Mouse (Mus musculus) CH12F3 (cell line): ENCODE data around the gene Rbm38.

ENCODE experiments used
- in situ Hi-C: fragments of 300-500 bp; cut with MboI; formaldehyde crosslinking; loops from 2 replicates; pipeline ENCODE4 v1.14.3; 2020; ENCODE audit warnings: low sequenced_read_pairs

The Rbm38 gene

GRCm38 (mm10) chr2:173010220-173010717, 10.0 kb upstream of the Rbm38 start:
- in situ Hi-C loops, result loop anchor here (25.0 kb wide), 1 partner anchor 1077 kb away; the partner anchor contains the start of gene Stx16

GRCm38 (mm10) chr2:173011440-173011839, 8.9 kb upstream of the Rbm38 start:
- in situ Hi-C loops, result loop anchor here (25.0 kb wide), 1 partner anchor 1076 kb away; the partner anchor contains the start of gene Stx16

- in situ Hi-C loops, result loop anchor here (25.0 kb wide), 1 partner anchor 1072 kb away; the partner anchor contains the start of gene Stx16
Measured at GRCm38 (mm10) chr2:173014741-173015287, 5.5 kb upstream of the Rbm38 start.

DNA sequence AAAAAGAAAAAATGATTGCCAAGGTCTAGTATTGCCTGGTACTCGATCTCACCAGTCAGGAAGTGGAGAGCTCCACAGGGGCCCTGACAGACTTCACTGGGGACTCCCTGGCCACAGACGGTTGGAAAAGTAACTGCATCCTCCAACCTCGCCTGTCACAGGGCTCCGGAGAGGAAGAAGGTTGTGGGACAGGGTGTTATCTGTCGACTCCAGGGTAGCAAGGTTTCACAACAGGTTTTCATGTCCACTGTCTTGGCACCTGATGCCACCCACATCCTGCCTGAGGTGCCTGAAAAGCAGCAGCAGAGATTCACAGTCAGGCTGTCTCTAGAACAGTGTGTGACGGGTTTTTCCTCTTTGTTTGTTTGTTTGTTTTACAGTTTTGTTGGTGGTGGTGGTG, 2.4 kb upstream of the Rbm38 start:
- in situ Hi-C loops, result loop anchor here (25.0 kb wide), 1 partner anchor 1069 kb away; the partner anchor contains the start of gene Stx16

GRCm38 (mm10) chr2:173018618-173019017, 1.7 kb upstream of the Rbm38 start:
- in situ Hi-C loops, result loop anchor here (25.0 kb wide), 1 partner anchor 1069 kb away; the partner anchor contains the start of gene Stx16

- in situ Hi-C loops, result loop anchor here (25.0 kb wide), 1 partner anchor 1068 kb away; the partner anchor contains the start of gene Stx16
Measured at GRCm38 (mm10) chr2:173019322-173019721, 976 bp upstream of the Rbm38 start.

GRCm38 (mm10) chr2:173019790-173020189, 508 bp upstream of the Rbm38 start:
- in situ Hi-C loops, result loop anchor here (25.0 kb wide), 1 partner anchor 1068 kb away; the partner anchor contains the start of gene Stx16

DNA sequence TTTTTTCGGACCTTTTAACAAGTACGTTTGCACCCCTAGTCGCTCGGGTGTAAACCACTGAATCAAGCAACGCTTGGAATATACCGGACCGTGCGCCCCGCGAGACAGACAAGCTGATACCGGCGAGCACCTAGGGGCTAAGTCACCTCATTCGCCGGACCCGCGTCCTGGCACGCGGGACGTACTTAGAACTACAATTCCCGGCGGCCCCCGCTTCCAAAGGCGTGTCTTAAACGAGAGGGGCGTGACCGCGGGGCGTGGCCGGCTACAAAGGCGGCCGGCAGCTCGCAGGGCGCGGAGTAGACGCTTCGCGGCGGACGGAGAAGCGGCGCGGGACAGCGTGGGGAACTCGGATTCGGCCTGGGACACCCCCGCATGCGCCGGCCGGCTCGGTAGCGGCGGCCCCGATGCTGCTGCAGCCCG, 1.3 kb downstream of the Rbm38 start:
- in situ Hi-C loops, result loop anchor here (25.0 kb wide), 1 partner anchor 1066 kb away; the partner anchor contains the start of gene Stx16

- in situ Hi-C loops, result loop anchor here (25.0 kb wide), 1 partner anchor 1065 kb away; the partner anchor contains the start of gene Stx16
Measured at GRCm38 (mm10) chr2:173022056-173022681, 1.9 kb downstream of the Rbm38 start.

- in situ Hi-C loops, result loop anchor here (25.0 kb wide), 1 partner anchor 1064 kb away; the partner anchor contains the start of gene Stx16
Measured at GRCm38 (mm10) chr2:173022813-173023212, 2.5 kb downstream of the Rbm38 start.

DNA sequence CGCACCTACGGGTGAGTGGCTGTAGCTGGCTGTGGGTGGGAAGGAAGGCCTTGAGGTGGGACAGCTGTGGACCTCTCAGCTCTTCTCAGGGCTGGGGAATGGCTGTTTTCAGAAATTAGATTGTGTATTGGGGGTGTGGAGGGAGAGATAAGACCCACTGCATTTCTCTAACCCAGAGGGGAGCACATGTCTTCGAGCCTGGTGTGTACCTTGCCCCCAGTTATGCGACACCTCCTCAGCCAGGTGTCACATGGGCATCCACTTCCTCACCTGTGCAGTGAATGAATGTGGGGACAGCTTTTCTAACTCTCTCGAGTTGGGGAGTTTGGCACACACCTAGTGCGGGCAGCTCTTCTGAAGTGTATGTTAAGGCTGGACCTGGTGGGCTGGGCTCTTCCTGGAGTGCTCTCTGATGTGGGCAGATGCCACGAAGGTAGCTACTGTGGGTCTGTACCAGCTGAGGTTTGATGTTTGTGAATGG, 3.1 kb downstream of the Rbm38 start:
- in situ Hi-C loops, result loop anchor here (25.0 kb wide), 1 partner anchor 1064 kb away; the partner anchor contains the start of gene Stx16

GRCm38 (mm10) chr2:173023966-173024365, 3.7 kb downstream of the Rbm38 start:
- in situ Hi-C loops, result loop anchor here (25.0 kb wide), 1 partner anchor 1063 kb away; the partner anchor contains the start of gene Stx16

GRCm38 (mm10) chr2:173024392-173024791, 4.1 kb downstream of the Rbm38 start:
- in situ Hi-C loops, result loop anchor here (25.0 kb wide), 1 partner anchor 1063 kb away; the partner anchor contains the start of gene Stx16

DNA sequence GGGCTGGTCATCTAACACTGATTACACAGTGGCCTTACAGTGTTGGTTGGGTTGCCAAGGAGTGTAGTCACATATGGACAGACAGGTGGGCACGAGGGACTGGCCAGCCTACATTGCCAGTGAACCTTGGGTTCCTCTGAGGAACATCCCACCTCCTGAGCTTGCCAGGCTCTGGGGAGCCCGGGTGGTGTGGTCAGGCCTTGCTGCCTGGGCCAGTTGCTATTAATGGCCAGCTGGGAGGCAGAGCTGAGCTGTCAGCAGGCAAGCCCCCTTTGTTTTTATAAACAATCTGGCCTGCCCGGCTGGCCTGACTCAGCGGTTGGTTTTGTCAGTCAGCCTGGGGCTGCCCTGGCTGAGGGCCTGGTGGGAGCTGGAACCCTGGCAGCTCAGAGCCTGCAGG, 4.6 kb downstream of the Rbm38 start:
- in situ Hi-C loops, result loop anchor here (25.0 kb wide), 1 partner anchor 1062 kb away; the partner anchor contains the start of gene Stx16

DNA sequence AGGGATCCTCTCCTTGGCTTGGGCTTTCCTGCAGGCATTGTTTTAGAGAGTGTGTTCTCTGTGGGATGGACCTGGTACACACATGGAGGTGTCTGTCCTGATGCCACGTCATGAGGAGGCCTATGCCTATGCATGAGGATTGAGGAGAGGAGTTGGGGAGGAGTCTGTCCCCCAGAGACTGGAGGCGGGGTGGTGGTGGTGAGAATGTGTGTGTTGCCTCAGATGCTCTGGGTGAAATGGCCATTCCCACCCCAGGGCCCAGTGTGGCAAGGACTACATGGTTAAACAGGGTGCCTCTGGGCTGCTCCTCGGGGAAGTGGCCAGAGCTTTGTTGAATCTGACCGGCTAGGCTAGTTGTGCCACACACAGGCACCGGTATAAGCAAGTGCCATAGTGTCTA, 6.0 kb downstream of the Rbm38 start:
- in situ Hi-C loops, result no loop called here

GRCm38 (mm10) chr2:173026688-173027131, 6.4 kb downstream of the Rbm38 start:
- in situ Hi-C loops, result no loop called here

- in situ Hi-C loops, result no loop called here
Measured at GRCm38 (mm10) chr2:173027169-173027823, 7.0 kb downstream of the Rbm38 start.

GRCm38 (mm10) chr2:173027824-173028495, 7.7 kb downstream of the Rbm38 start:
- in situ Hi-C loops, result no loop called here

DNA sequence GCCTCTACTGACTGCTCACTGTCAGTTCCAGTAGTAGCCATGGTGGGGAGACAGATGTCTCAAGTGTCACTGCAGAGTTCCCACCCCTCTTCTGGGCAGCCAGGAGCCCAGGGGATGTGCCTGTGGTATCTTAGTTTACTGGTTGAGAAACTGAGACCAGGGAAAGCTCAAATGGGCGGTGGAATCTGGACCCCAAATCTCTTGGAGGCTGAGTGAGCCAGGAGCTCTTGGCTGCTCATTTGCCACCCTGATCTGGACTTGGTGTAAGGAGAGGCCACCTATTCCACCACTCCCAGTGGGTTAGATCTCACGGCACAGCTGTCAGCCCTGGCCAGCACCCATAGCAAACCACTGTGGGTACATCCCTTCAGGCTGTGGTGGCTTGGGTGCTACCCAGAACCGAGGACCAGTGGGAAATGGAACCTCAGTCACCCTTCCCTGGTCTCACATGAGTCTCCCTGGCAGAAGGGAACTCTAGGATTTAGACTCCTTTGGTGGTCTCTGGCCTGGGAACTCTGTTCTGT, 8.3 kb downstream of the Rbm38 start:
- in situ Hi-C loops, result no loop called here
